13 mouse cellular contexts compared by ENCODE assay signal in the genomic region with DNA sequence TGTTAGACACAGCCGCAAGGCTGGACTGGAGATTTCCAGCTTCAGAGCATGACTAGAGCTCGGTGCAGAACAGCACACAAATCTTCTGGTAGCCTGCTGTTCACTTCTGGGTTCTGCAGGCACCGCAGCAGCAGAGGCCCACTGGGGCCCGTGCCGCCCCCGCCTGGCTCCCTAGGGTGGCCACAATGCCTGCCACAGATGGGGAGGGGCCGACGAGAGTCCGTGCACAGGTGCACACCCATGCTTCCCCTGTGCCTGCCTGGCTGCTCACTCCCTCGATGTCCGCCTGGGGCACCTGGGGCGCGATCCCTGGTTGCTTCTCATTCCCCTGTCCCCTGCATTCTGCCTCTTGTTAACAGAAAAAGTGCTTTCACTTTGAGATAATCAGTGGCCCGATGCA.
"Had no signal": no experiment of that assay in that cellular context is flagged by ENCODE, and none has a peak within 500 bp of the region (broad histone marks: within the 10 kb centered on the region; RNA-seq: fewer than 3 reads in every experiment).

No protein-coding gene starts in this region.

- H3K27me3 ChIP-seq: limb, embryonic 15.5 days; liver, embryonic 12.5 days; midbrain, embryonic 12.5 days had no signal

- ATAC-seq: liver, embryonic 12.5 days; midbrain, embryonic 16.5 days had no signal

- H3K4me2 ChIP-seq: limb, embryonic 15.5 days; liver, embryonic 12.5 days; lung, embryonic 14.5 days; midbrain, embryonic 12.5 days had no signal

- H3K4me3 ChIP-seq: left cerebral cortex, adult 2 months; limb, embryonic 15.5 days; liver, embryonic 12.5 days; midbrain, embryonic 12.5 days had no signal

- DNase-seq: kidney, adult 18-20 months; kidney, postnatal 14 days; lung, embryonic 14.5 days; lung, postnatal 10 days; lung, postnatal 4 days; spleen, adult 18-20 months; thymus, adult 18-20 months; thymus, postnatal 14 days had no signal

- H3K9ac ChIP-seq: limb, embryonic 15.5 days; liver, embryonic 12.5 days; lung, embryonic 14.5 days; midbrain, embryonic 12.5 days had no signal

- H3K36me3 ChIP-seq: limb, embryonic 15.5 days; liver, embryonic 12.5 days; midbrain, embryonic 12.5 days had no signal

- H3K27ac ChIP-seq: left cerebral cortex, adult 2 months; limb, embryonic 15.5 days; liver, embryonic 12.5 days; midbrain, embryonic 12.5 days had no signal

- H3K4me1 ChIP-seq: limb, embryonic 15.5 days; liver, embryonic 12.5 days; midbrain, embryonic 12.5 days had no signal
